Mouse (Mus musculus) ES-E14 (cell line): ENCODE measurements around the gene Tmem265. TPM values are rescaled to one million over a fixed set of nuclear protein-coding genes. Genes with fewer than 3 reads are reported as not detected.

Experiments used
- DNase-seq: peaks from one replicate; pipeline ENCODE4 v3.0.0-alpha.2; 2013; ENCODE audit warnings: low read depth, low spot score
- H3K27ac ChIP-seq: 2 replicates; pipeline ENCODE4 v1.5.1; 2012; ENCODE audit warnings: low read depth, mild to moderate bottlenecking, low read length, moderate library complexity, mixed read lengths; ENCODE audit not compliant: poor library complexity, insufficient read depth, severe bottlenecking
- H3K36me3 ChIP-seq: 2 replicates; pipeline ENCODE4 v1.6.1; 2012; ENCODE audit warnings: mild to moderate bottlenecking, low read length, moderate library complexity, mixed read lengths; ENCODE audit not compliant: control insufficient read depth, poor library complexity, insufficient read depth, severe bottlenecking
- H3K4me1 ChIP-seq, 2 experiments: fragments of 150-350 bp in 1 of 2; sonication (generic) in 1 of 2; 2 replicates each; pipeline ENCODE4 v1.6.1; 2012; ENCODE audit warnings: low read length in 2 of 2, mild to moderate bottlenecking in 1 of 2, mixed read lengths in 1 of 2; ENCODE audit not compliant: control insufficient read depth in 2 of 2, insufficient read depth in 2 of 2, poor library complexity in 1 of 2
- H3K4me3 ChIP-seq, 2 experiments: fragments of 150-350 bp in 1 of 2; sonication (generic) in 1 of 2; 2 replicates each; pipeline ENCODE4 v1.5.1; 2012; ENCODE audit warnings: low read length in 2 of 2, low read depth in 1 of 2, mild to moderate bottlenecking in 1 of 2, mixed read lengths in 1 of 2; ENCODE audit not compliant: insufficient read depth in 1 of 2, poor library complexity in 1 of 2, severe bottlenecking in 1 of 2
- H3K9ac ChIP-seq: 2 replicates; pipeline ENCODE4 v1.6.1; 2012; ENCODE audit warnings: low read depth, mild to moderate bottlenecking, low read length, mixed read lengths; ENCODE audit not compliant: poor library complexity, insufficient read depth, severe bottlenecking
- H3K9me3 ChIP-seq: fragments of 150-350 bp; sonication (generic); 2 replicates; pipeline ENCODE4 v1.6.1; 2012; ENCODE audit warnings: low read depth, mild to moderate bottlenecking, low read length; ENCODE audit not compliant: control insufficient read depth, insufficient read depth
- CHD2 ChIP-seq: IDR thresholded peaks from 2 replicates; pipeline ENCODE4 v1.6.1; 2014; ENCODE audit warnings: mild to moderate bottlenecking, low read depth, low read length, inconsistent platforms
- HCFC1 ChIP-seq: IDR thresholded peaks from 2 replicates; pipeline ENCODE4 v1.6.1; 2012; ENCODE audit warnings: low read length, inconsistent platforms, borderline replicate concordance; ENCODE audit not compliant: insufficient read depth
- MAFK ChIP-seq: IDR thresholded peaks from 2 replicates; pipeline ENCODE4 v1.6.1; 2014; ENCODE audit warnings: mild to moderate bottlenecking, low read depth, low read length, inconsistent platforms; ENCODE audit not compliant: insufficient read depth
- ZC3H11A ChIP-seq: IDR thresholded peaks from 2 replicates; pipeline ENCODE4 v1.6.1; 2012; ENCODE audit warnings: low read depth, mild to moderate bottlenecking, inconsistent platforms, low read length, borderline replicate concordance
- ZNF384 ChIP-seq: IDR thresholded peaks from 2 replicates; pipeline ENCODE4 v1.6.1; 2012; ENCODE audit warnings: low read depth, low read length, inconsistent platforms
- in situ Hi-C, 2 experiments: fragments of 600-800 bp; cut with MboI; formaldehyde crosslinking; loops; one replicate each; pipeline ENCODE4 v1.15.1; 2025; ENCODE audit warnings: low sequenced_read_pairs in 2 of 2, inconsistent platforms in 1 of 2; ENCODE audit not compliant: unreplicated experiment in 2 of 2
- total RNA-seq: library from RNA; depleted of rRNA; stranded (reverse); fragments of 300-350 nt; gene quantifications from 2 replicates; pipeline ENCODE4 v1.2.3, GENCODE M21; 2012

Tmem265 gene
- total RNA-seq, 1 experiment, result not detected

GRCm38 (mm10) chr7:127572895-127573471 lies 11.8 kb downstream of the Tmem265 start, which contains the start of gene Phkg2:
Gene Phkg2, plus strand, starts transcription at chr7:127573340.
- peak within 1 kb of the TSS; percentile 94 for H3K9ac ChIP-seq
- H3K4me1 ChIP-seq, result peaks cover 2 to 6% of the 10 kb centered on the region in 2 experiments; a peak in 3 of 4 replicates
- H3K4me3 ChIP-seq, result peak within 1 kb of the TSS; percentile 84 to 96
- in situ Hi-C loops, result no loop called here
- TF ChIP-seq HCFC1, result no peak
- TF ChIP-seq CHD2, result peak; percentile 76
- H3K27ac ChIP-seq, result peak within 1 kb of the TSS; percentile 61
- no peaks in the 10 kb centered on the region for H3K9me3 ChIP-seq
- H3K36me3 ChIP-seq, result peaks cover 5% of the 10 kb centered on the region
- DNase-seq, result peak; percentile 97

DNA sequence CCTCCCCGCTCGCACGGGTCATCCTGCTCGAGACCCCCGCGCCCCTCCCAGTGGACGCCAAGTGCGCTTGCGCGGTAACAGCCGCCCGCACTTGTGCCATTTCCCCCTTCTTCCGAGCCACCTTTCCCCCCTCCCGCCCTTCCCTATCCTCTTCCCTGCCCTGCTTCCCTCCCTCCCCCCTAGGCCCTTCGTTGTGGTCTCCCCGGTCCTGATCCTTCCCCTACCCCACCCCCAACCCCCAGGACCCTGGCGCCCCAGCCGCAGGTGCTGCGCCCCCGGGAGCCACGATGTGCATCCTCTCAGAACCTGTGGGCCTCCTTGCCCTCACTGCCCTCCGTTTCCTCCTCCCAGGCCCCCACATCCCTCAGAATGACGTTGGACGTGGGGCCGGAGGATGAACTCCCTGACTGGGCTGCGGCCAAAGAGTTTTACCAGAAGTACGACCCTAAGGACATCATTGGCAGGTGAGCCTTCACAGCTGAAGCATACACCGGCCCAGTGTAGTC lies 12.4 kb downstream of the Tmem265 start:
- DNase-seq, result no peak
- in situ Hi-C loops, result no loop called here
- no peaks in the 10 kb centered on the region for H3K9me3 ChIP-seq

GRCm38 (mm10) chr7:127574115-127574514 lies 12.9 kb downstream of the Tmem265 start:
- peak overlapping the region; percentile 77 to 84 for H3K4me3 ChIP-seq
- no peaks in the 10 kb centered on the region for H3K9me3 ChIP-seq
- in situ Hi-C loops, result no loop called here

More for the DNA sequence above, 12.4 kb downstream of the Tmem265 start:
- no peak for TF ChIP-seq HCFC1
- no peak for TF ChIP-seq ZC3H11A
- no peak for TF ChIP-seq CHD2
- no peak for TF ChIP-seq ZNF384
- TF ChIP-seq MAFK, result no peak
- H3K9ac ChIP-seq, result peak overlapping the region; percentile 94
- H3K27ac ChIP-seq, result peak overlapping the region; percentile 61
- peak overlapping the region; percentile 77 to 84 for H3K4me3 ChIP-seq
- peaks cover 5% of the 10 kb centered on the region for H3K36me3 ChIP-seq
- H3K4me1 ChIP-seq, result peaks cover 2 to 6% of the 10 kb centered on the region in 2 experiments; a peak in 3 of 4 replicates

GRCm38 (mm10) chr7:127583260-127583659 lies 22.1 kb downstream of the Tmem265 start:
- DNase-seq, result no peak
- Histone ChIP-seq H3K4me3 (no peak overlapping the region), H3K4me1 (peaks cover 0 to 2% of the 10 kb centered on the region in 2 experiments; a peak in 1 of 4 replicates), H3K9me3 (no peaks in the 10 kb centered on the region), H3K9ac (no peak overlapping the region), H3K36me3 (peaks cover 20% of the 10 kb centered on the region), H3K27ac (no peak overlapping the region)
- no peak for TF ChIP-seq ZNF384
- no peak for TF ChIP-seq MAFK
- TF ChIP-seq HCFC1, result no peak
- no peak for TF ChIP-seq ZC3H11A
- in situ Hi-C loops, result no loop called here

More at GRCm38 (mm10) chr7:127574115-127574514, 12.9 kb downstream of the Tmem265 start:
- Histone ChIP-seq H3K4me1 (peaks cover 2 to 6% of the 10 kb centered on the region in 2 experiments; a peak in 3 of 4 replicates), H3K27ac (no peak overlapping the region), H3K36me3 (peaks cover 5% of the 10 kb centered on the region), H3K9ac (peak overlapping the region; percentile 94)
- no peak for DNase-seq
- TF ChIP-seq CHD2, result no peak
- TF ChIP-seq MAFK, result no peak
- TF ChIP-seq ZNF384, result no peak
- no peak for TF ChIP-seq ZC3H11A
- TF ChIP-seq HCFC1, result no peak
